ENCODE assay signal across 19 mouse cellular contexts in the genomic region with DNA sequence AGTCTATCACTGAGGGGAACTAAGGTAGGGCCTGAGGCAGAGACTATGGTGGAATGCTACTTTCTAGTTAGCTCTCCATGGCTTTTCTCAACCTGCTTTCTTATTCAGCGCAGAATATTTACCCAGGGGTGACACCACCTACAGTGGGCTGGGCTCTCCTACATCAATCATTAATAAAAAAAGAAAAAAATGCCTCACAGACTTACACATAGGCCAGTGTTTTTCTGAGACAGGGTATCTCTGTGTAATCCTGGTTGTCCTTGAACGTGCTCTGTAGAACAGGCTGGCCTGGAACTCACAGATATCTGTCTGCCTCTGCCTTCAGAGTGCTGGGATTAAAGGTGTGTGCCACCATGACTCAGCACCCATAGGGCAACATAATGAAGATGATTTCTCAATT.
"Had no signal": no experiment of that assay in that cellular context is flagged by ENCODE, and none has a peak within 500 bp of the region (broad histone marks: within the 10 kb centered on the region; RNA-seq: fewer than 3 reads in every experiment).

No protein-coding gene starts in this region.

- H3K36me3 ChIP-seq: midbrain, embryonic 10.5 days; midbrain, embryonic 13.5 days; neural tube, embryonic 13.5 days; neural tube, embryonic 15.5 days had no signal

- ATAC-seq: midbrain, embryonic 13.5 days; midbrain, embryonic 16.5 days had no signal

- H3K4me3 ChIP-seq: midbrain, embryonic 10.5 days; midbrain, embryonic 13.5 days; myocyte; neural tube, embryonic 13.5 days; neural tube, embryonic 15.5 days had no signal

- H3K4me2 ChIP-seq: lung, embryonic 14.5 days; midbrain, embryonic 13.5 days; neural tube, embryonic 13.5 days; neural tube, embryonic 15.5 days had no signal

- H3K9me3 ChIP-seq: midbrain, embryonic 10.5 days; neural tube, embryonic 13.5 days; neural tube, embryonic 15.5 days had no signal

- DNase-seq: lung, adult 18-20 months; lung, embryonic 14.5 days; lung, postnatal 10 days; lung, postnatal 4 days; retina, postnatal 1 day; right cerebral cortex, adult 18-20 months; right cerebral cortex, postnatal 25 days; right cerebral cortex, postnatal 4 days; spleen, adult 18-20 months; thymus, adult 18-20 months; thymus, postnatal 14 days; thymus, postnatal 36 days had no signal

- H3K27me3 ChIP-seq: midbrain, embryonic 13.5 days; neural tube, embryonic 13.5 days; neural tube, embryonic 15.5 days had no signal

- H3K9ac ChIP-seq: liver, embryonic 14.5 days; lung, embryonic 14.5 days; midbrain, embryonic 13.5 days; neural tube, embryonic 13.5 days; neural tube, embryonic 15.5 days had no signal

- H3K27ac ChIP-seq: liver, embryonic 14.5 days; midbrain, embryonic 10.5 days; midbrain, embryonic 13.5 days; neural tube, embryonic 13.5 days; neural tube, embryonic 15.5 days had no signal
